In the genomic region with DNA sequence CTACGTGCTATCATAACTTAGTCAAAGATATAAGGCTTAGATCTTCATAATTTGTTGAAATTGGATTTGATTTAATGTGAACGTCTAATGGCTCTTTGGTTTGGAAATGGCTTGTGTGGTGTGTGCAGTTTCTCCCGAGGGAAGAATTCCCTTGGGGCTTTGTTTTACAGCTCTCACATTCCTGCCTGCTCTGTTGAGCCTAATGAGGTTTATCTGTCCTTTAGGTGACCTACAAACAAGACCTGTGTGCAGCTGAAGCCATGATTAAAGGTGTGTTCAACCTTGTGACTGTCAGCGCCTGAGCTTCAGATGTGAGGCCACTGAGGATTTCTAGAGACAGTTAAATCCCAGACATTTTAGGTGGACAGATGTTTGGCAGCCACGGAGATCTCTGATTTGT, we compare ENCODE assay signal across 15 mouse cellular contexts.
DNase-seq lines count a peak whose midpoint lies in the region; ATAC-seq lines count a peak whose summit lies in the region.
"Had no signal": no experiment of that assay in that cellular context is flagged by ENCODE, and none has a peak within 500 bp of the region (broad histone marks: within the 10 kb centered on the region; RNA-seq: fewer than 3 reads in every experiment).

No protein-coding gene starts in this region.

- H3K4me3 ChIP-seq in forebrain, embryonic 12.5 days (replicated peaks) = no peak overlapping the region
- H3K4me3 ChIP-seq: limb, embryonic 15.5 days had no signal

- DNase-seq in adrenal gland, postnatal 10 days = peak; percentile 29
- DNase-seq in adrenal gland, postnatal 4 days (ENCODE audit: low spot score in 2 of 2) = no peak
- peak; percentile 54 for DNase-seq in MN1 (ENCODE audit: low spot score)
- DNase-seq in forelimb bud, embryonic 11.5 days (ENCODE audit: low read depth, low spot score) = peak; percentile 76
- peak; percentile 54 for DNase-seq in kidney, postnatal 14 days
- no peak for DNase-seq in B cell, adult 2 months
- no peak for DNase-seq in left cerebral cortex, adult 18-20 months (ENCODE audit: low spot score in 2 of 2)
- DNase-seq: adrenal gland, adult 2 months; cerebellum, adult 11-12 months; heart, adult 11 months; lung, postnatal 36 days; thymus, postnatal 4 days had no signal

- no peaks in the 10 kb centered on the region for H3K9me3 ChIP-seq in forebrain, embryonic 12.5 days
- H3K9me3 ChIP-seq: G1E; limb, embryonic 15.5 days had no signal

- no peaks in the 10 kb centered on the region for H3K36me3 ChIP-seq in forebrain, embryonic 12.5 days (replicated peaks)
- H3K36me3 ChIP-seq: G1E; limb, embryonic 15.5 days had no signal

- H3K4me1 ChIP-seq in forebrain, embryonic 12.5 days = no peaks in the 10 kb centered on the region
- H3K4me1 ChIP-seq: limb, embryonic 15.5 days had no signal

- no peak overlapping the region for H3K4me2 ChIP-seq in forebrain, embryonic 12.5 days
- H3K4me2 ChIP-seq: limb, embryonic 15.5 days had no signal

- 76% methylated on average over 5 of the region's 5 CpGs for whole genome bisulfite sequencing in forebrain, embryonic 12.5 days

- no peak overlapping the region for H3K9ac ChIP-seq in forebrain, embryonic 12.5 days
- H3K9ac ChIP-seq: limb, embryonic 15.5 days had no signal

- no peaks in the 10 kb centered on the region for H3K27me3 ChIP-seq in forebrain, embryonic 12.5 days
- H3K27me3 ChIP-seq: limb, embryonic 15.5 days had no signal

- H3K27ac ChIP-seq in forebrain, embryonic 12.5 days = no peak overlapping the region
- H3K27ac ChIP-seq: limb, embryonic 15.5 days had no signal

- no peak for ATAC-seq in forebrain, embryonic 12.5 days (ENCODE audit: low FRiP score)

Comparison
In these comparisons a context has a peak if more than half of its experiments do, and no peak if none do; other contexts are left out.
1. DNase-seq: peak in adrenal gland, postnatal 10 days (single experiment), MN1 (single experiment), forelimb bud, embryonic 11.5 days (single experiment) and kidney, postnatal 14 days (single experiment); none in adrenal gland, postnatal 4 days (0 of 2), B cell, adult 2 months (0 of 2) and left cerebral cortex, adult 18-20 months (0 of 2).